Mouse (Mus musculus) gastrocnemius, adult 18-20 months (tissue): ENCODE results near the gene Scfd2. TPM values are rescaled to one million over a fixed set of nuclear protein-coding genes. Genes with fewer than 3 reads are reported as not detected.

ENCODE experiments used
- DNase-seq: peaks from one replicate; pipeline ENCODE4 v3.0.0; 2021; ENCODE audit warnings: low spot score
- total RNA-seq, 2 experiments: library from RNA; stranded (reverse); gene quantifications; 2 replicates each; pipeline ENCODE4 v1.2.3; 2021

Scfd2 gene
- total RNA-seq, 2 experiments from 2014 or later: 9.4 to 11.2 TPM

GRCm38 (mm10) chr5:74456759-74457158 lies 74.8 kb downstream of the Scfd2 start:
- DNase-seq: no peak

DNA sequence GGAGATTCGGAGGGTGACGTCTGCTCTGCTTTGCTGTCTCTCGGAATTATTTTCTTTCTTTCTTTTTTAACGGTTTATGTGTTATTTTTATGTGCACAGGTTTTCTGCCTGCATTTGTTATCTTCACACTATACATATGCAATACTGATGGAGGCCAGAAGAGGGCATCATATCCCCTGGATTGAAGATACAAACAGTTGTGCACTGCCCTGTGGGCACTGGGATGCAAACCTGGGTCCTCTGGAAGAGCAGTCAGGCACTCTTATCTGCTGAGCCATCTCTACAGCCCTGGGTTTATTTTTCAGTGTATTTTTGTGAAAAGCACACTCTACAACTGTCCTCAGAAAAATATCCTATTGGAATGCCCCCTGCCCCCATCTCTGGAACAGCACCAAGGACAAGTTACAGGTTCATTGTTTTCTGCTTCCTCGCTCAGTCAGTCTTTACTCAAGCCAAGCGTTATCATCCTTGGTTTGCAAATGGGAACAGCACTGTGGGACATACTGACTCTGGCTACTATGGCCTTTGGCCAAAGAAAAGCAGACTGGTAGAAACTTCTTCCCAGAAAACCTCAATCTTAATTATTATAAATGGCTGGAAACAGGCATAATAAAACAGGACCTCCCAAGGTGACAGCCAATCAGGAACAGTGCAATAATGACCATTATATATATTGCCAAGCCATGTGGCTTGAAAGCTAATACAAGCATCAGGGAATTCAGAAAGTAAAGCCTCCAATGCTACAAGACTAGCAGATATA lies 75.9 kb downstream of the Scfd2 start:
- DNase-seq: no peak

DNA sequence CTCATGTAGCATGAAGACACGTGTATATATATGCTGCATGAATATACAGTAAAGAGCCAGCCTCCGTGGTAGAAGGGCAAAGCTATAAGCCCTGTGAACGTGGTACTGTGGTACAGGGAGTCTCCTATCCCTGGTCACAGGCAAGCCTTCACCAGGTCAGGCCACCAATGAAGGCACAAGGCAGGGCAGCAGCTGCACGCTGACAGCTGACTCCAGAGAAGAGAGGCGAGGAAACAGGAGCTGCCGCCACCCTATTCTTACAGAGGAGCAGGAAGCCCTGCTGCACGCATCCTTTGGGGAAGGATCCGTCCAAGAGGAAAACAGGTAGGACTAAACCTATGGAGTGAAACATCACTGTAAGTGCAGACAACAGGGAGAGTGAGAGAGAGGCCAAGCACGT lies 76.5 kb downstream of the Scfd2 start:
- DNase-seq: no peak

DNA sequence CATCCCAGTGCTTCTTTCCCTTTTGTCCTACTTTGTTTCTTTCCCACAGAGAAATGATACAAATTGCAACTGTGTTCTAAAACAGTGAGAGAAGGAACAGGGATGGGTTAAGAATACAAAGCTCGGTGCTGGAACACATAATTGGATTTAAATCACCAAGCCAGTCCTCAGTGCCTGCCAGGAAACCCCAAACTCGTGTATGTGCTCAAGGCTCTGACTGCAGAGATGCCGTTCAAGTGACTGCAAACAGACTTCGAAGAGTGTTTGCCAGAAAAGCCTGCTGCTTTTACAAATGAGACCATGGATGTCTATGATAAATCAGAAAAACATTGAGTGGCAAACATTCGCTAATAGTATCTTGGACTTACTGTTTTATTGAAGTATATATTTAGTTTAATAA lies 80.6 kb downstream of the Scfd2 start:
- no peak for DNase-seq

DNA sequence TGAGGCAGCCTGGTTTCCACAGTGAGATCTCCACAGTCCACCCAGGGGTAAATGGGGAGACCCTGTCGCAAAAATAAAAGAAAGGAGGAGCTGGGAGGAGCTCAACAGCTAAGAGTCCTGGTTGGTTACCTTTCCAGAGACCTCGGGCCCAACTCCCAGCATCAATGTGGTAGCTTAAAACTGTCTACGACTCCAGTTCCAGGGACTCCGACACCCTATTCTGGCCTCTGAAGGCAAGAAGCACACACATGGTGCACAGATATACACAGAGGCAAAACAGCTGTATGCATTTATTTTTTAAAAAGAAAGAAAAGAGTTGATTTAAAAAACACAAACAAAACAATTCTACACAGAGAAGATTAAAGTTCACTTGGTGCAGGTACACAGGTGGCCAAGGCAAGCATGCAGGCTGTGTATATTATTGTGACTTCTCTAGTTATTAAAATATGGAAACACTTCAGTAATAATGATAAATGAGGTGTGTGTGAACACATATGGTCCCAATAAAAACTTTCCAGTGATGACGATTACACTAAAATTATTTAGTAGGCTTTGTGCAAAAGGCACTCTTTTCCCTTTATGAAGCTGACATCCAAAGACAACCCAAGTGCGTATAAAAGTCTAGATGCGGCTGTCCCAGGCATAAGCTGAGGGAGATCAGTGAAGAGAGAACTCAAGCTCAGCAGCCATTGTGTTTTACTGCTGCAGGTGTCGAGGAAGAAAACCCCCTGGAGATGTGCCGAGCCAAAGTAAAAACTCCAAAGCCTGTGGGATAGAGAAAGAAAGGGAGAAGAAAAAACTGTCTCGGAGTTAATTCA lies 83.8 kb downstream of the Scfd2 start:
- DNase-seq: no peak

DNA sequence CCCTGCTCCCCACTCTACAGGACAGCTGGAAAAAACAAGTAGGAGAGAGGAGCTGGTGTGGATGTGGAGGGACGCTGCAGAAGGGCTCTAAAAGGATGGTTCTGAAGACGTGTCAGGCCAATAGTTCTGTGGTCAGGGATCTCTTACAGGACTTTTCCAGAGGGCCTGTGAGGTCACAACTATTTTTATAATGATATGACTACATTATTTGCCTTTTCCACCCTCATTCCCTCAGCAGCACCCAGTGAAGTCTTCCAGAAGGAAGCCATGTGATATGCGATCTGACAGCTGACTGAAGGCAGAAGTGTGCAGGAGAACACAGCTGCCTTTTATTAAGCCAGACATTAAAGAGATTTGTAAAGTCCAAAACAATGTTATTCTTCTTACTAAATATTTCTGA lies 85.7 kb downstream of the Scfd2 start:
- no peak for DNase-seq

- no peak for DNase-seq
Measured at GRCm38 (mm10) chr5:74438353-74438752, 93.2 kb downstream of the Scfd2 start.

GRCm38 (mm10) chr5:74433580-74434147 lies 97.9 kb downstream of the Scfd2 start:
- DNase-seq: peak; percentile 71

DNA sequence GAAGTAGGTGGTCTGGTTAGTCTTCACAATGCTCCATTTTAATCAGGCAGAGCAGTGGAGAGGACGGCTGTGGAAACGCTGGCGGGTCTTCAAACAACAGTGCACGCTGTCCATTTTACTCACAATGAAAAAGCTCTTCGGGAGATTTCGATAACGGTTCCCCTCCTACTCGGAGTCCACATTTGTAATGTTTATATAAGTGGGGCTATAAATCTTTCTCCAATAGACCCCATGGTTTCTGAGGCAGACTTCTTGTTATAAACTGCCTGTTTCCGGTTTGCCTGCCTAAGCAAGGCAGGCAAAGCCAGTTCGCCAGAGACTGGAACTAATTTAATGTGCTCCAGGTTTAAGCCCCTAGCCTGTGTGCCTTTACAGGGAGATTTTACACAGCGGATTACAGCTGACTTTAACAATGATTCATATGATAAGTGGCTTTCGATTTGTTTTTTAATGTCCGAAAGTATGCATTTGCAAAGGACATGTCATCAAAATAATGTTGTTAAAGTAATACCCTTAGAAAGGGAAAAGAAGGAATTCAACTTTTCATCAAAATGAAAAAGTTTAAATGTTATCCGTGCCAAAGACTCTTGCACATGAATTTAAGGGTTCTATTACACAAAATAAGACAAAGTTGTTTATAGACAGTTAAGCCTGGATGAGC lies 98.5 kb downstream of the Scfd2 start:
- no peak for DNase-seq

- DNase-seq: no peak
Measured at GRCm38 (mm10) chr5:74420615-74421132, 110.9 kb downstream of the Scfd2 start.

- DNase-seq: no peak
Measured at GRCm38 (mm10) chr5:74412557-74412956, 119.0 kb downstream of the Scfd2 start.

DNA sequence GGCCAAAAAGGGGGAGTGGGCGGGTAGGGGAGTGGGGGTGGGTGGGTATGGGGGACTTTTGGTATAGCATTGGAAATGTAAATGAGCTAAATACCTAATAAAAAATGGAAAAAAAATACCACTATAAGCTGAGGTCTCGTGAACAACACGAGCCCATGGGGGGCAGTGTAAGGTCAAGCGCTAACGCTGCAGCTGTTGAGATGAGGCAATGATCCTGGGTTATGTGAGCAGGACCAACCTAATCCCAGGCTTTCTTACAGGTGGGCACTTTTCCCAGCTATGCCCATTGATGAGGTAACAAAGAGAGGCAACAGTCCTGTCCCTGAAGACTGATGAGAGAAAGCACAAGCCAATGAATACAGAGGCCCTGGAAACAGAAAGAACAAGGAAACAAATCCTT lies 126.7 kb downstream of the Scfd2 start:
- DNase-seq: no peak

DNA sequence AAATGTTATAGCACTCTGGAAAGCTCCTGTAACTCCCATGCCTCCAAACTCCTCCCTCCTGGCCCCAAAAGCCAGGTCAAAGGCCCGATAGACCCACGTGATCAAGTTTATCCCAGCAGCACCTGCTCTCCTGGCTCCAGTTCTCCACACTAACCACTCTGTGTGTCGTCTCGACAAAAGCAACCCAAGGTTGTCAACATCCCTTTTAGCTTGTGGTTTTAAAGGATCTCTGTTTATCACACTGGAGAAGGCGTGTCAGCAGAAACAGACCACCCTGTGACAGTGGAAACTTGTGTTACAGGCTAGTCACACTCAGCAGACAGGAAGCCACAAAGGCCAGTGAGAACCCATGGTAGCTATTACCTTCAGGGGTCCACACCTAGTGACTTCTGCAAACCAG lies 127.5 kb downstream of the Scfd2 start:
- no peak for DNase-seq

GRCm38 (mm10) chr5:74402626-74403025 lies 128.9 kb downstream of the Scfd2 start:
- no peak for DNase-seq

GRCm38 (mm10) chr5:74391806-74392205 lies 139.8 kb downstream of the Scfd2 start:
- DNase-seq: no peak

DNA sequence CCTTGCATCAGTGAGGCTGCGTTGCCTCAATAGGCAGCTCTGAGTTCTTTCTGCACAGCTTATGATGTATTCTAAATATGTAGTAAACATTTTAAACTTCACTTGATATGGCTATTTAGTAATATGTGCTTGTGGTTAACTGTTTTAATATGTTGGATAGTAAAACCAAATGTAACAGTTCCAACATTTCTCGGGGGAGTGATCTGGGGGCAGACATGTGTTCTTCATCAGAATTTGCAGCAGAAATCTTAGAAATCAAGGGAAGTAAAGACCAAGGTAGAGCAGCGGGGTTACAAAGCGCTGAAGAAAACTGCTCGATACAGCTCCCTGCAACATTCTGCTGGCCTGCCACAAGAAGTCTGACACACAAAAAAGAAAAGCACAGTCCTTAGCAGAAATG lies 140.2 kb downstream of the Scfd2 start:
- DNase-seq: no peak

- no peak for DNase-seq
Measured at GRCm38 (mm10) chr5:74388849-74389248, 142.7 kb downstream of the Scfd2 start.

DNA sequence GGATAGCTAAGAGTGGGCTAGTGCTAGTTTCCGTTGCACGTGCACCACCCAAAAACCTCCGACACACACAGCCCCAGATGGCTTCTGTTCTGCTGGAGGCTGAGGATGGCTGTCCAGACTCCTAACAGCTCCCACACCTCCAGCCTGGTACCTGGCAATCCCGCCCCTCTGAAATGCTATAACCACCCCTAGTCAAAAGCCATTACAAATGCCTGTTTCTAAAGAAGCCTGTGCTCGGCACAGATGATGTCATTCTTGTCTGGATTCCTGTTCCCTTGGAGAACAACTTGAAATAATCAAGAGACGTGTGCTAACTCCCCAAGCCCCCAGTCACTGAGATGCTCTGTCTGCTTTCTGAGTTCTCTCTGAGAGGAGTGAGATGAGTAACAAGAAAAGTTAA lies 143.5 kb downstream of the Scfd2 start:
- peak; percentile 53 for DNase-seq

DNA sequence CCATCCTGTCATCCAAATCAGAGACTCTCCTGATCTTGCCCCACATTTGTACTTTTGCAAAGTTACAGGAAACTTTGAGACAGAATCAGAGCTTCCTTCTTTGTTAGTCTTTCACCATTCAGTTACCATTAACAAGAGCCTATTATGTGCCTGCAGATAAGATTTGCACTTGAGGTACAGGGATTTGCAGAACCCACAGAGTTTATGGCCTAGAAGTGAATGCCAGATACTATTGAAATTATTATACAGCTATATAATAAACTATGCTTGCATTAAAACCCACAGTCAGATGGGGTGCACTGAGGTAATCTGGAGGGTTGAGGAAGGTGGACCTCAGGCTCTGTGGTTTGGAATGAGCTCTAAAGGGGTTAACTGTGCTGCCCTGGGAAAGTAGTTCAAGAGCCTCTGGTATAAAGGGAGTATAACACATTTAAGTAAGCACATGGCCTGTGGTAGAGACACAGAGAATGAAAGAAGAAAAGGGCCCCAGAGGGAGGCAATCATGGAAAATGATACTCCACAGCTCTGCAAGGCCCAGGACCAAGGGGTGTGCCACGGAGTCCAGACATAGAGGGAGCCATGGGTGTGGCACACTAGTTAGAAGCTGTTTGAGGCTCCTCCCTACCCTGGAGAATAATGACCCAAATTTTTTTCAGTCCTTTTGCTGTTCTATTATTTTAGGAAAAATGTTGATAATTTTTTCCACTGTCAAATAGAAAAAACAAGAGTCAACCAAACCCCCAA lies 144.2 kb downstream of the Scfd2 start:
- DNase-seq: peak; percentile 68

- DNase-seq: no peak
Measured at GRCm38 (mm10) chr5:74380045-74380444, 151.5 kb downstream of the Scfd2 start.

- no peak for DNase-seq
Measured at GRCm38 (mm10) chr5:74366710-74367101, 164.9 kb downstream of the Scfd2 start.
